Mouse (Mus musculus) CD8-positive naive resting alpha-beta T cell, adult 57 days (primary cell): ENCODE data around the gene Gm10409. TPM values are rescaled to one million over a fixed set of nuclear protein-coding genes. Genes with fewer than 3 reads are reported as not detected.

Experiments
- total RNA-seq: library from RNA; stranded (reverse); gene quantifications from one replicate; pipeline ENCODE4 v1.2.4, GENCODE M21; 2023

Gene Gm10409
- total RNA-seq, result not detected

GRCm38 (mm10) chr14:3412314-3412713 is at the start of gene Gm10409:
TSS of gene Gm10409 (plus strand) at chr14:3412614.

GRCm38 (mm10) chr14:3394793-3395192 is 17.6 kb upstream of the Gm10409 start, which contains the start of gene Gm10413:
TSS of gene Gm10413 (plus strand) at chr14:3395093.

GRCm38 (mm10) chr14:3427803-3428202 is 15.4 kb downstream of the Gm10409 start, which contains the start of gene Gm3005:
TSS of gene Gm3005 (plus strand) at chr14:3428103.

GRCm38 (mm10) chr14:3449079-3449478 is 36.7 kb downstream of the Gm10409 start, which contains the start of gene Gm10408:
TSS of gene Gm10408 (plus strand) at chr14:3449379.

Other genes starting within 250 kb of the Gm10409 start
- gene Gm5795, start 224.4 kb upstream of the Gm10409 start, total RNA-seq, result not detected
- not detected for gene D830030K20Rik, start 204.1 kb upstream of the Gm10409 start, total RNA-seq
- gene Gm2956, start 80.0 kb upstream of the Gm10409 start, total RNA-seq, result not detected
- not detected for gene Gm10413, start 17.5 kb upstream of the Gm10409 start, total RNA-seq
- gene Gm3005, start 15.5 kb downstream of the Gm10409 start, total RNA-seq, result not detected
- gene Gm10408, start 36.8 kb downstream of the Gm10409 start, total RNA-seq, result not detected
- gene Gm3012, start 221.9 kb downstream of the Gm10409 start, total RNA-seq, result not detected
- gene Gm3020, start 239.4 kb downstream of the Gm10409 start, total RNA-seq, result not detected